Mouse (Mus musculus): ENCODE results near the gene Elavl1. TPM values are rescaled to one million over a fixed set of nuclear protein-coding genes. Genes with fewer than 3 reads are reported as not detected.
"Not testable (repeated sequence)": the region's sequence is repeated elsewhere in the genome, so short reads cannot be mapped to it uniquely, and the experiment has no call there.

The Elavl1 gene
- total RNA-seq, 4 experiments from 2014 or later, result 69.3 to 80.9 (median 76.7) TPM

- DNase-seq (ENCODE audit: low spot score in 2 of 2), result peak in 1 of 2 experiments; percentile 59
Observed at GRCm38 (mm10) chr8:4258678-4259077, 66.5 kb downstream of the Elavl1 start.

- DNase-seq (ENCODE audit: low spot score in 2 of 2), result peak; percentile 83
Observed at GRCm38 (mm10) chr8:4258233-4258632, 67.0 kb downstream of the Elavl1 start.

GRCm38 (mm10) chr8:4257350-4257749 is 67.9 kb downstream of the Elavl1 start:
- DNase-seq (ENCODE audit: low spot score in 2 of 2), result peak in 1 of 2 experiments; percentile 25

- peak; percentile 89 to 90 for DNase-seq (ENCODE audit: low spot score in 2 of 2)
Observed at GRCm38 (mm10) chr8:4256911-4257310, 68.3 kb downstream of the Elavl1 start.

GRCm38 (mm10) chr8:4255471-4255870 is 69.7 kb downstream of the Elavl1 start:
- DNase-seq (ENCODE audit: low spot score in 2 of 2), result not testable (repeated sequence)

- peak in 1 of 2 experiments; percentile 67 for DNase-seq (ENCODE audit: low spot score in 2 of 2)
Observed at GRCm38 (mm10) chr8:4254001-4254400, 71.2 kb downstream of the Elavl1 start.

- DNase-seq (ENCODE audit: low spot score in 2 of 2), result peak; percentile 91 to 92
Observed at GRCm38 (mm10) chr8:4252934-4253841, 72.0 kb downstream of the Elavl1 start, which contains the start of gene Snapc2. Snapc2 (plus strand) TSS chr8:4253080.

- DNase-seq (ENCODE audit: low spot score in 2 of 2), result no peak
Observed at GRCm38 (mm10) chr8:4252116-4252760, 73.0 kb downstream of the Elavl1 start.

- DNase-seq (ENCODE audit: low spot score in 2 of 2), result peak; percentile 79 to 85
Observed at GRCm38 (mm10) chr8:4250306-4250970, 74.8 kb downstream of the Elavl1 start.

- DNase-seq (ENCODE audit: low spot score in 2 of 2), result no peak
Observed at GRCm38 (mm10) chr8:4249213-4249612, 76.0 kb downstream of the Elavl1 start.

- DNase-seq (ENCODE audit: low spot score in 2 of 2), result no peak
Observed at GRCm38 (mm10) chr8:4247951-4248540, 77.2 kb downstream of the Elavl1 start, which contains the start of gene Tgfbr3l. Tgfbr3l (plus strand) TSS chr8:4248214.

- no peak for DNase-seq (ENCODE audit: low spot score in 2 of 2)
Observed at GRCm38 (mm10) chr8:4247241-4247640, 78.0 kb downstream of the Elavl1 start.

- no peak for DNase-seq (ENCODE audit: low spot score in 2 of 2)
Observed at GRCm38 (mm10) chr8:4245737-4246136, 79.5 kb downstream of the Elavl1 start.

- no peak for DNase-seq (ENCODE audit: low spot score in 2 of 2)
Observed at GRCm38 (mm10) chr8:4245061-4245460, 80.2 kb downstream of the Elavl1 start.

- no peak for DNase-seq (ENCODE audit: low spot score in 2 of 2)
Observed at GRCm38 (mm10) chr8:4239193-4239890, 85.9 kb downstream of the Elavl1 start.

- DNase-seq (ENCODE audit: low spot score in 2 of 2), result peak; percentile 100
Observed at GRCm38 (mm10) chr8:4238434-4239192, 86.6 kb downstream of the Elavl1 start, which contains the start of the genes Map2k7 and Gm49320. Map2k7 (plus strand) TSS chr8:4238740. Gm49320 (plus strand) TSS chr8:4238865.

GRCm38 (mm10) chr8:4237814-4238433 is 87.3 kb downstream of the Elavl1 start:
- DNase-seq (ENCODE audit: low spot score in 2 of 2), result peak in 1 of 2 experiments; percentile 25
